Mouse (Mus musculus) E14TG2a.4 (cell line): ENCODE measurements around the gene Pde1a.

Source experiments
- H3K27me3 ChIP-seq: 2 replicates; pipeline ENCODE4 v1.6.1; 2014; ENCODE audit warnings: low read length, control low read depth; ENCODE audit not compliant: insufficient read depth
- H3K36me3 ChIP-seq: 2 replicates; pipeline ENCODE4 v1.6.1; 2014; ENCODE audit warnings: low read length, control low read depth; ENCODE audit not compliant: insufficient read depth
- H3K4me1 ChIP-seq: replicated peaks from 2 replicates; pipeline ENCODE4 v1.6.1; 2014; ENCODE audit warnings: low read depth, low read length, control low read depth
- H3K4me3 ChIP-seq: replicated peaks from 2 replicates; pipeline ENCODE4 v1.5.1; 2014; ENCODE audit warnings: mild to moderate bottlenecking, low read length
- H3K9me3 ChIP-seq: 2 replicates; pipeline ENCODE4 v1.6.1; 2014; ENCODE audit warnings: low read length, control low read depth
- CTCF ChIP-seq: conservative IDR thresholded peaks from 2 replicates; pipeline ENCODE4 v1.5.1; 2014; ENCODE audit warnings: low read length
- NANOG ChIP-seq: IDR thresholded peaks from 2 replicates; pipeline ENCODE4 v1.6.1; 2014; ENCODE audit warnings: borderline replicate concordance, low read length, mixed read lengths
- POU5F1 ChIP-seq: IDR thresholded peaks from 2 replicates; pipeline ENCODE4 v1.6.1; 2014; ENCODE audit warnings: low read length, borderline replicate concordance

Pde1a gene

GRCm38 (mm10) chr2:80128861-80129698, at the start of gene Pde1a:
TSS of gene Pde1a (minus strand) at chr2:80129458.
- Histone ChIP-seq H3K9me3 (no peaks in the 10 kb centered on the region), H3K4me1 (peaks cover 30% of the 10 kb centered on the region), H3K4me3 (no peak within 1 kb of the TSS), H3K36me3 (no peaks in the 10 kb centered on the region), H3K27me3 (no peaks in the 10 kb centered on the region)
- no peak for TF ChIP-seq CTCF
- no peak for TF ChIP-seq POU5F1
- TF ChIP-seq NANOG = no peak

GRCm38 (mm10) chr2:80178608-80179280, 49.5 kb upstream of the Pde1a start:
- no peak for TF ChIP-seq NANOG
- no peak for TF ChIP-seq POU5F1
- TF ChIP-seq CTCF = no peak
- Histone ChIP-seq H3K36me3 (no peaks in the 10 kb centered on the region), H3K27me3 (no peaks in the 10 kb centered on the region), H3K4me3 (no peak overlapping the region), H3K9me3 (no peaks in the 10 kb centered on the region), H3K4me1 (peaks cover 22% of the 10 kb centered on the region)

GRCm38 (mm10) chr2:80178154-80178553, 48.9 kb upstream of the Pde1a start:
- Histone ChIP-seq H3K27me3 (no peaks in the 10 kb centered on the region), H3K4me3 (no peak overlapping the region), H3K36me3 (no peaks in the 10 kb centered on the region), H3K9me3 (no peaks in the 10 kb centered on the region), H3K4me1 (peaks cover 19% of the 10 kb centered on the region)
- no peak for TF ChIP-seq NANOG
- no peak for TF ChIP-seq CTCF
- TF ChIP-seq POU5F1 = no peak

GRCm38 (mm10) chr2:80168103-80168502, 38.8 kb upstream of the Pde1a start:
- Histone ChIP-seq H3K36me3 (no peaks in the 10 kb centered on the region), H3K4me1 (no peaks in the 10 kb centered on the region), H3K9me3 (no peaks in the 10 kb centered on the region), H3K27me3 (no peaks in the 10 kb centered on the region), H3K4me3 (no peak overlapping the region)
- TF ChIP-seq CTCF = no peak
- no peak for TF ChIP-seq NANOG
- TF ChIP-seq POU5F1 = no peak

GRCm38 (mm10) chr2:80158784-80159183, 29.5 kb upstream of the Pde1a start:
- peaks cover 2% of the 10 kb centered on the region; the same call in 1 of the 2 replicates for H3K4me1 ChIP-seq
- H3K4me3 ChIP-seq = no peak overlapping the region
- no peaks in the 10 kb centered on the region for H3K27me3 ChIP-seq
- TF ChIP-seq CTCF = no peak
- no peak for TF ChIP-seq POU5F1
- no peak for TF ChIP-seq NANOG
- H3K9me3 ChIP-seq = no peaks in the 10 kb centered on the region
- H3K36me3 ChIP-seq = no peaks in the 10 kb centered on the region

GRCm38 (mm10) chr2:80158196-80158595, 28.9 kb upstream of the Pde1a start:
- Histone ChIP-seq H3K4me1 (peaks cover 2% of the 10 kb centered on the region; the same call in 1 of the 2 replicates), H3K27me3 (no peaks in the 10 kb centered on the region), H3K9me3 (no peaks in the 10 kb centered on the region), H3K4me3 (no peak overlapping the region), H3K36me3 (no peaks in the 10 kb centered on the region)
- TF ChIP-seq POU5F1 (no peak), NANOG (no peak)

- TF ChIP-seq POU5F1 (no peak), CTCF (no peak), NANOG (no peak)
- H3K4me3 ChIP-seq = no peak overlapping the region
- H3K36me3 ChIP-seq = no peaks in the 10 kb centered on the region
- H3K27me3 ChIP-seq = no peaks in the 10 kb centered on the region
- H3K9me3 ChIP-seq = no peaks in the 10 kb centered on the region
- no peaks in the 10 kb centered on the region for H3K4me1 ChIP-seq
Measured at GRCm38 (mm10) chr2:80150019-80150418, 20.8 kb upstream of the Pde1a start.

GRCm38 (mm10) chr2:80149332-80149731, 20.1 kb upstream of the Pde1a start:
- Histone ChIP-seq H3K36me3 (no peaks in the 10 kb centered on the region), H3K4me3 (no peak overlapping the region), H3K9me3 (no peaks in the 10 kb centered on the region), H3K27me3 (no peaks in the 10 kb centered on the region), H3K4me1 (no peaks in the 10 kb centered on the region)
- TF ChIP-seq NANOG (no peak), CTCF (no peak)

GRCm38 (mm10) chr2:80135076-80135475, 5.8 kb upstream of the Pde1a start:
- no peaks in the 10 kb centered on the region for H3K9me3 ChIP-seq
- TF ChIP-seq CTCF (no peak), NANOG (no peak), POU5F1 (no peak)
- H3K36me3 ChIP-seq = no peaks in the 10 kb centered on the region
- no peaks in the 10 kb centered on the region for H3K27me3 ChIP-seq
- H3K4me1 ChIP-seq = no peaks in the 10 kb centered on the region
- H3K4me3 ChIP-seq = no peak overlapping the region

GRCm38 (mm10) chr2:80132677-80133076, 3.4 kb upstream of the Pde1a start:
- TF ChIP-seq CTCF (no peak), NANOG (no peak)

More at GRCm38 (mm10) chr2:80132677-80133076, 3.4 kb upstream of the Pde1a start:
- no peaks in the 10 kb centered on the region for H3K27me3 ChIP-seq
- no peaks in the 10 kb centered on the region for H3K36me3 ChIP-seq
- H3K4me1 ChIP-seq = peaks cover 13% of the 10 kb centered on the region
- H3K9me3 ChIP-seq = no peaks in the 10 kb centered on the region
- H3K4me3 ChIP-seq = no peak overlapping the region
